Mouse (Mus musculus) bone marrow macrophage, adult 2 months (primary cell): ENCODE measurements around the gene Olfr467.

Experiments used
- CTCF ChIP-seq: IDR thresholded peaks from 2 replicates; pipeline ENCODE4 v1.5.1; 2012; ENCODE audit warnings: low read depth, mild to moderate bottlenecking, low read length, moderate library complexity
- POLR2A ChIP-seq: IDR thresholded peaks from 2 replicates; pipeline ENCODE4 v1.6.1; 2012; ENCODE audit warnings: mild to moderate bottlenecking, low read depth, low read length, borderline replicate concordance

DNA sequence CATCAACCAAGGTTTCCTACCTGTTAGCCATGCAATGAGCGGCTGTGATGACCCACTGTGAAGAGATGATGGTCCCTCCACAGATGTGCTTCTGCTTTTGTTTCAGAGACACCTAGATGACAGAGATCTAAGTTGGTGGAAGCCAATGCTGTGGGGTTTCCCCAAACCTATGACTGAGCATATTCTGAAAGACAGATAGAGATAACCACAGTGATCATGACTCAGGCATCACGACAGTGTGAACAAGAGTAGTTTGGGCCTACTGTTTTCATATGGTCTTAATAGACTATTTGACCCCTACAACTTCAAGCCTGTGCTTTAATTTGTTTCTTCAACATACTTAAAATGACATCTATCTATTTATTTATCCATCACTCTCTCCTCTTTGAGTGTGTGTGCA is 15.6 kb upstream of the Olfr467 start:
- TF ChIP-seq CTCF (no peak), POLR2A (no peak)
